Mouse (Mus musculus): ENCODE data around the gene Gm21943.
"Not testable (repeated sequence)": the region's sequence is repeated elsewhere in the genome, so short reads cannot be mapped to it uniquely, and the experiment has no call there.

Gm21943 gene

DNA sequence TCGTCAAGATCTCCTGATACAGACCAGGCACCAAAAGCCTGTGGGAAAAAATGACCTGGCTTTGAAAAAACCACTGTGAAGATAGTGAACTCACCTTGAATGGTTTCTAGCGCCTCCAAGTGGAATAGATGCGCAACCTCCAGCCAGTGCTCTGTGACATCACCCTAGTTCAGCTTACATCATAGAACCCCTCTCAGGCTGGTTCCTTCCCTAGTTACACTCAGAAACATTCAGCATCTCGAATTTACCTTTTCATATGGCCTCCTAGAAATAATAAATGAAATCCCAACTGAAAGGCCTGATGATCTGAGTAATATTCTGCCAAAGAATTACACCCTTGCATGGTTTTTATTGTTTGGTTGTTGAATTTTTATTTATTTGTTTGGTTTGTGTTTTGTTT lies at the start of gene Gm21943:
Gm21943 (minus strand) TSS at position 101 of the 400 bp plus-strand sequence.
- DNase-seq (ENCODE audit: low spot score) = not testable (repeated sequence)

Measured in urinary bladder, postnatal 25 days (tissue).